Mouse (Mus musculus) embryonic facial prominence, embryonic 14.5 days (tissue): Measurements from ENCODE around the gene Epas1. TPM values are rescaled to one million over a fixed set of nuclear protein-coding genes. Genes with fewer than 3 reads are reported as not detected.

Experiments
- ATAC-seq: fragments of 200-750 bp; cut with Nextera tagmentation; 2 replicates; pipeline ENCODE4 v1.8.0; 2017; ENCODE audit warnings: low read depth, moderate number of reproducible peaks, moderate TSS enrichment
- DNase-seq: peaks from one replicate; pipeline ENCODE4 v3.0.0-alpha.2; 2015; ENCODE audit warnings: low spot score
- H3K27ac ChIP-seq: fragments of 300-500 bp; sonication (generic); replicated peaks from 2 replicates; pipeline ENCODE4 v1.5.1; 2014; ENCODE audit warnings: low read depth, mild to moderate bottlenecking, low read length, moderate library complexity
- H3K27me3 ChIP-seq: fragments of 300-500 bp; sonication (generic); replicated peaks from 2 replicates; pipeline ENCODE4 v1.6.1; 2014; ENCODE audit warnings: low read length; ENCODE audit not compliant: control insufficient read depth, insufficient read depth
- H3K36me3 ChIP-seq: fragments of 300-500 bp; sonication (generic); 2 replicates; pipeline ENCODE4 v1.6.1; 2014; ENCODE audit warnings: low read length, mixed read lengths; ENCODE audit not compliant: control insufficient read depth, insufficient read depth
- H3K4me1 ChIP-seq: fragments of 300-500 bp; sonication (generic); 2 replicates; pipeline ENCODE4 v1.6.1; 2014; ENCODE audit warnings: antibody characterized with exemption, low read length; ENCODE audit not compliant: control insufficient read depth, insufficient read depth
- H3K4me2 ChIP-seq: fragments of 300-500 bp; sonication (generic); 2 replicates; pipeline ENCODE4 v1.6.1; 2014; ENCODE audit warnings: low read depth, mild to moderate bottlenecking, low read length, moderate library complexity, mixed read lengths
- H3K4me3 ChIP-seq: fragments of 300-500 bp; sonication (generic); 2 replicates; pipeline ENCODE4 v1.5.1; 2014; ENCODE audit warnings: low read depth, mild to moderate bottlenecking, low read length
- H3K9ac ChIP-seq: fragments of 300-500 bp; sonication (generic); 2 replicates; pipeline ENCODE4 v1.6.1; 2014; ENCODE audit warnings: low read depth, mild to moderate bottlenecking, low read length, moderate library complexity, mixed read lengths
- H3K9me3 ChIP-seq: fragments of 300-500 bp; sonication (generic); 2 replicates; pipeline ENCODE4 v1.6.1; 2016; ENCODE audit warnings: low read length; ENCODE audit not compliant: control insufficient read depth
- WGBS: fragments of 180-500 bp; shearing (Covaris S2); extraction: QIAGEN DNeasy Blood & Tissue Kit; methylation state at CpG from one replicate; pipeline ENCODE4 v1.1.7; 2014; 5-methylcytosine and 5-hydroxymethylcytosine counted together
- polyA plus RNA-seq: library from polyadenylated mRNA; unstranded; fragments of >200 nt; fragmentation: Nextera tagmentation; extraction: Ambion mirVana; gene quantifications from 2 replicates; pipeline ENCODE4 v1.2.1, GENCODE M21; 2014

The Epas1 gene
- polyA plus RNA-seq, 1 experiment from 2014 or later, result 14.3 TPM

DNA sequence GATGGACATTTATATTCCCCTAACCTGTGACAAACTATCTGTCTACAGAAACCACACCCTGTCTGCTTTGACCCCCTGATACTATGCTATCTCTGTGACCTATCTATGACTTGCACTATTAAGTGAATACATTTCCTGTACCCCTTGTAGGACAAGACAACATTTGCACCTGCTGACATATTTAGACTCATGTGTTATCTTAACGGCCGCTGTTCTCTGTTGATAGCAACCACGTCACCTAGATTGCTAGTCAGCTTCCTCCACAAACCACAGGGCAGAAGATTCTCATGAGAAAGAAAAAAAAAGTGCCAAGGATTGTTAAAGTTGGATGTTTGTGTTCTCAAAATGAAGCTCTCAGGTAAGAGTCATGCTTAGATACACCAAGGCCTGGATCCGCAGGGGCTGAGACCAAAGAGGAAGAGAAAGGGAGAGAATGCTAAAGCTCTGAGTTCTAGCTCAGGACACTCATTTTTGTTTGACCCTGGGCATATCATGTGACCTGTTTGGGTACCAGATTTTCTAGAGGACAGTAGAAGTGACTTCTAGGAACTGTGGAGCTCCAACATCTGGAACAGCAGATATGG lies 127.1 kb downstream of the Epas1 start:
- ATAC-seq, result no peak
- H3K36me3 ChIP-seq, result no peaks in the 10 kb centered on the region
- H3K27me3 ChIP-seq, result no peaks in the 10 kb centered on the region
- no peak overlapping the region for H3K4me2 ChIP-seq
- H3K9me3 ChIP-seq, result no peaks in the 10 kb centered on the region
- H3K9ac ChIP-seq, result no peak overlapping the region
- 87% methylated on average over 4 of the region's 4 CpGs for WGBS
- no peak overlapping the region for H3K4me3 ChIP-seq
- H3K4me1 ChIP-seq, result no peaks in the 10 kb centered on the region
- DNase-seq, result no peak
- H3K27ac ChIP-seq, result no peak overlapping the region

Other genes with a start within 250 kb of the Epas1 start
- 0.11 and 0.24 TPM in 2 replicates for gene Gm10309, start 248.5 kb upstream of the Epas1 start, polyA plus RNA-seq
- not detected in 2 replicates for gene Tmem247, start 163.6 kb downstream of the Epas1 start, polyA plus RNA-seq
- gene Atp6v1e2, start 194.2 kb downstream of the Epas1 start, polyA plus RNA-seq, result not detected in 2 replicates
- gene Rhoq, start 209.4 kb downstream of the Epas1 start, polyA plus RNA-seq, result 36.9 and 37.8 TPM in 2 replicates